Mouse (Mus musculus): Measurements from ENCODE around the gene Kank4.
"Not testable (repeated sequence)": the region's sequence is repeated elsewhere in the genome, so short reads cannot be mapped to it uniquely, and the experiment has no call there.

Gene Kank4

DNA sequence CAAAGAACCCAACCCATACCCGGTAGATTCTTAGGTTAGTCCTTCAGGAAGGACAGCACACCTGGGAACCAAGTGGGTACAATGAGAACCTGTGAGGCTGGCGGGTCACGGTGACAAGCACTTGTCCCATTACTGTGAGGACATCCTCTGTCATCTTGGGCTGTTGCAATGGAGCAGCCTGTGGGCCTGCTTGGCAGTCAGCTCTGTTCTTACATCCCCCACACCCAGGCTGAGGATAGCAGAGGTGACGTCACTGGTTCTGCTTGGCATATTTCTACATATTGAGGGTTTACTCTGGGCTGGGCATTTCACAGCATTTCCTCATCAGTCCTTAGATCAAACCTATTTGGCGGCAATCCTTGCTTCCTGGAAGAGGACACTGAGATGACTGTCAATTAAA, 43.6 kb downstream of the Kank4 start:
- no peak for DNase-seq

DNA sequence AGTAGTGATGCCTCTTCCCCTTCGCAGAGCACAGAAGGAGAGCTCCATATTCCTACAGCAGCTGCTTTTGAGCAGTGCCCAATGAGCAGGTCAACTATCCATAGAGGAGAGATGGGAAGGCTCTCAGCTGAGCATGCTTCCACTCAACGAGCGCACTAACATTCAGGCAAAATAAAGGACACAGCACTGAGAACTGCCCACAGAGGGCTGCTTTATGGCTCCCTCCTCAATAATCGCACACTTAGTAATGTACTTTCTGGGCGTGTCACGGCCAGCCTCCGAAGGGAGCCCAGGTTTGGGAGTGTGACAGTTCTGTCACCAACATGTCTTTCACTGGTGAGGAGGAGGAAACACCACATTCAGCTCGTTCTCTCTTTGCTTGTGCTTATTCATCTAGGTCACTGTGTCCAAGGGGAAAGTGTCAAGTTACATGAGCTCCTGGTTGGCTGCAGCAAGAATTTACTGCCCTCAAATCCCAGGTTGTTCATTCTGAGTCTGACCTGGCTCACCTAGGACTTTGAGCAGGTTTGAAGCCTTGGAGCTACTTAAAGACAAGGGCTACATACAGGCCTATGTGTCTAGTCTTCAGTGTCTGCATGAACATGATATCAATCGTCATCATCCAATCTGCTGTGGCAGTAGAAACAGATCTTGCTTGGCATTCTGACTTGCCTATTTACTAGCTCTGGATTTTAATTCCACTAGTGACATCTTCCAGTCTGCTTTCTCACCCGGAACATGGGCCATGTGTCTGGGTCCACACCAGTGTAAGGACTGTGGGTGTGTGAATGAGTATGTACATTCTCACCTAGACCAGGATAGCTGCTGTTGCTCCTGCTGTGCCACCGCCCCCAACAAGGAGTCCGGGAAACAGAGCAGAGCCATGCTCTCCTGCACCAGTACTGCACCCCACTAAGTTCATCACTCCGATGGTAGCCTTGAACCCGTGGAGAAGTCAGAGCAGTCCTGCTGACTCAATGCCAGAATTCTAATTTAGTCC, 49.9 kb downstream of the Kank4 start:
- no peak for DNase-seq

DNA sequence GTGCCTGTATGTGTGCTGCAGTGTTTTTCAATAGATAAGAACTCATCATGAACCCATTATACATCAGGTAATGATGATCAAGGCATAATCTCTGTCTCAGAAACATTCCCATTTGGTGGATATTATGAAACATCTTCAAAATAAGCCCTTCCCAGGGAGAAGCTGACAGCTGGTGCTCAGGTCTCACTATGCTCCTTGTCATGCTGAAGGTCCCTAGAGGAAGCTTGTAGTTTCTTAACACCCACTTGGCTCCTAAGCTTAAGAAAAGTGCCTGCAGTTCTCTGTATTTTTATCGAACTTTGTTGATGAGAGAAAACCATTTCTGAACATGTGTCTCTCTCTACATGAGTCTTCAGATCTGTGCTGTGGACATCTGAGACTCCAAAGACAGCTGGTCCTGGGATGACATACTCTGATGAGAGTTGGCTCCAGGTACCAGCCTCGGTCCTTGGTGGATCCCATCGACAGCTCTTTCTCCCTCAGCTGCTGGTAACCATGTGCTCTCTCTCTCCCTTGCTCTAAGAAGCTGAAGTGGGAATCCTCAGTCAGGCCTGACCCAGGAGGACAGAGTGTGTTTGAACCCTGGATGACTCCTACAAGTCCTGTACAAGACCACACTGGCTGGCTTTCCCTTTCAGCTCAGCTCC, 58.3 kb downstream of the Kank4 start:
- no peak for DNase-seq

DNA sequence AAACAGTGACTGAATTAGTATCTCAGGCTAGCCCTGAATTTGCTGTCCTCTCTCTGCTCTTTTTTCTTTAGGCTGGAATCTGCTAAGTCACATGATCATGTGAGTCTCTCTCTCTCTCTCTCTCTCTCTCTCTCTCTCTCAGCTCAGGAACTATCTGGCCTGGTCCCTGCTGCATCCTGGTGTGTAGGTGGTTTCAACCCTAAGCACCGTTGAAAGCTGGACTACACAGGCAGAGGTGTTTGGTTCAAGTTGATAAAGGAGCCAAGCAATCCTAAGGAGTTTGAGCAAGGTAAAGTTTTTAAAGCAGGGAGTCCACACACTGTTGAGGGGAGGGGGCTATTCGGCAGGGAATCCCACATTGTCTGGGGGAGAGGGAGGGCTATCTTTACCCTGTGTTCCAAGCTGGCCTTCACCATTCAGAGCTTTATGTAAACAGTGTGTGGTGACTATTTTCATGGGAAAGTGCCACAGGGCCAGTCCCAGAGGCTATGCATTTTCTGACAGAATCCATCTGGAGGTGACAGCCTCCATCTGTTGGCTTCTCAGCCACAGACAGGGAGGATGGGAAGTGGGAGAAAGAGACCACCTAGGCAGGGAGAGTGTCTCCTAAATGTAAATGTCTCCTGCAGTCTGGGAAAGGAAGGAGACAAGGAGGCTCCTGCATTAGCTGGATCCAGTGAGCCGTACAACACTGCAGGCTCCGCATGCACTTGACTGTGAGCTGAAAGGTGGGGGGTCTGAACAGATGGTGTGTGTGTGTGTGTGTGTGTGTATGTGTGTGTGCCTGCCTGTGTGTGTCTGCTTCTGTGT, 59.1 kb downstream of the Kank4 start:
- peak; percentile 32 to 50 for DNase-seq

DNA sequence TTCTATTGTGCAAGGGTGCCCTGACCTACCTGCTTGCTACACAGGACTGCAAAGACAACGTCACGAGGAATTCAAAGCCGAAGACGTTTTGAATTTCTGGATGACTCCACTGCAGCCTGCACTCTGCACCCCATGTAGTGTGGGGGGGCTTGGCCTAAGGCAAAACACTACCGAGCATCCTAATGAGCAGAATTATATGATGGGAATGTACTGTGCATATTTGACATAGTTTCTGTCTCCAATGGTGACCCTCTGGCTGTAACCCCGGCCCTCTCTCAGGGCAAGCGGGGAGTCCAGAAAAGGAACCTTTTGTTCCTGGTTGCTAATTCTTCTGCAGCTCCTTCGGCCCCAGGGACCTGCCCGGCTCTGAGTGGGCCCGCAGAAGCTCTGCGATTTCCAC, 61.2 kb downstream of the Kank4 start:
- DNase-seq, result no peak

DNA sequence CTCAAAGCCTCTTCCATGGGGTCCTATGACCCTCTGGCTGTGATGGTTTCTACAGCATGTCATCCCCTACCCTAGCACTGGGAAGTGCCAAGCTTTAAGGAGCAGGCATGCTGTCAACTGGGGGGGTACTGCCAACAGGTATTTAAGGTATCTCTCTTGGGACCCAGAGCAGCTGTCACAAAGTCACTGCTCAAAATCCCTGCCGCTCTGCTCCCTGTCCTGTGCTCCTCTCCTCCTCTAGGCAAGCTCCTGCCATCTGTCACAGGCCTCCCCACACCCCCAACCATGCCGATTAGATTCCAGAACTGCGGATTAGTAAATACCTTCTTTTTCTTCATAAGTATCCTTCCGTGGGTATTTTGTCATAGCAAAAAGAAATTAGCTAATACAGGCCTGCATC, 62.9 kb downstream of the Kank4 start:
- no peak for DNase-seq

DNA sequence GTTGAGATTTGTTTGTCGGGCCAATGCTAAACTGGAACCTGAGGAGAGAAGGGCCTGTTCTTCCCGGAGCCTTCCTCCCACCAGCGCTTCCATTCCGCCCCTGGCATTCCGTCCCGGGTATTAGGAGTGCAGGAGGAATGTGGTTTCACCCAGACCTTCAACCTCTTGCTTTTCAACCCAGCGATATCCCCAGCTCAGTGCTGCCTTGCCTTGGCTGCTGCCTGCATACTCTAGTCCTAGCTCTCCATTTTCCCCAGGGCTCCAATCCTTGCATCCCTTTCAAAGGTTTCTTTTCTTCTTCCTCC, 73.5 kb downstream of the Kank4 start:
- peak in 1 of 2 experiments; percentile 23 for DNase-seq

DNA sequence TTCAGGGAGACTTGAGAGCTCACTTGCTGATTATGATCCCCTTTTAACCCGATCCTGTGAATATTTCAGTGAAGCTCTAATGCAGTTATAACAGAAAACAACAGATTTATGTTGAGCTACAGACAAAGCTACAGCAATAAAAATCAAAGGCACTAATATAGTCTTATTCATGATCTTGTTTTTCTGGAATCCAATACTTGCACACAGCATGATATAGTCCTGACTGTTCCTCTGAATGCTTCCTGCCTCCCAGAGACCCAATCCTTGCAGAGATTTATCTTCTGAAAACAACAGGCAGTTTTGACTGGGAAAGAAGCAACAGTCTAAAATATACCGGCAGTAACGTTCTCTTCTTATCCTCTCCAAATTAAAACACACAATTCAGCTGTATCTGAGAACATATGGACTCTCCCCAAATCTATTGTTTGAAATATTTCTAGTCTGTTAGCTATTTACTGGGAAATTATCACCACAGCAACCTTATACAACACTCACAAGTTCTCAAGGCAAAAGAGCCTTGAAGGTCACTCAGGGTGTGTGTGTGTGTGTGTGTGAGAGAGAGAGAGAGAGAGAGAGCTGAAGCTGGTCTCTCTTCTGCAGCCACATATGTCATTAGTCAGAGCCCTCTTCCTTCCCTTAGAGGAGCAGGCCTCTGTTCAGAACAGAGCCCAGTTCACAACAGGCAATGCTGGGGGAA, 74.0 kb downstream of the Kank4 start:
- no peak for DNase-seq

DNA sequence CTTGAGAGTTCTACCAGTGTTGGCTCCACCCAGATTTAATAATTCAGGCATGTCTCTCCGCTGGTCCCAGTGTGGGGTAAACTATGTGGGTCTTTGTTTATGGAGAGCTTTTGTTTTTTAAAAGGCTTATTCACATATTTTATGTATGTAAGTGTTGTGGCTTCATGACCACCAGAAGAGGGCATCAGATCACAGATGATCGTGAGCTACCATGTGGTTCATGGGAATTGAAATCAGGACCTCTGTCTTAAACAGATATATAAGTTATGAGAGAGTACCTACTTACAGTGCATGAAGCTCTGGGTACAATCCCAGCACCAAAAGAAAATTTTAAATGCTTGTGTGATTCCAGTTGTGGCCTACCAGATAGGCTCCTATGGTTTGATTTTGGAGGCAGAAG, 77.6 kb downstream of the Kank4 start:
- DNase-seq, result peak in 1 of 2 experiments; percentile 10

DNA sequence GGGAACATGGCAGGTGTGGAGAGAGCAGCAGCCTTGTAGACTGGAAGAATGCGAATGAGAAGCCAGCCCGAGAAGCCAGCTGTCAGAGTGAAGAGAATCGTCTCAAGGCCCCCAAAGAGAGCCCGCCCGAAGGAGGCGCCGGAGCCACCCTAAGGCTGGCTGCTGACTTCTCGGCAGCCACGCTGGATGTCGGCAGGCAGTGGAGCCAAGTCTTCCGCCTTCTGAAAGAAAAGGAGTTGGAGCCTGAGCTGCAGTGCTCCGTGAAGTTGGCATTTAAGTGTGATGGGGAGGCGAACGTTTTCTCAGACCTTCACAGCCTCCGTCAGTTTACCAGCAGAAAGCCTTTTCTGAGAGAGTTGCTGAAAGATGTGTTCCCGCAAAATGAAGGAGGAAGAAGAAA, 83.7 kb downstream of the Kank4 start:
- DNase-seq, result no peak

DNA sequence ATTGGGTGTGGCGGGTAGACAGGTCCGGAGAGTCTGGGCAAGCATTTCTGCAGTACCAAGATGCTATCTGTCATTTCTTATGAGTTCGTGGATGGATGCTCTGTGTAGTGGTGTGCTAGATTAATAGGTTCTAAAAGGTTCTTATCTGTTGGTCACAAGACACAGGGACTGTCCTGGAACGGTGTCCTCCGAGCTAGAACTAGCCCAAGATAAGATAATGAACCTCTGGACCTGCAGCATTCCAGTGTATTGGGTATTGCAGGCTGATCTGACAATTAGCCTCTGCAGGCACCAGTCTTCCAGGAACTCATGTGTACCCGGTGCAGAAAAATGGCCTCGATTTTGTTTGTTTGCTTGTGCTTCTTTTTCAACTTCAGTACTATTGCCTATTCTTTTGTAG, 88.6 kb downstream of the Kank4 start:
- DNase-seq, result no peak

DNA sequence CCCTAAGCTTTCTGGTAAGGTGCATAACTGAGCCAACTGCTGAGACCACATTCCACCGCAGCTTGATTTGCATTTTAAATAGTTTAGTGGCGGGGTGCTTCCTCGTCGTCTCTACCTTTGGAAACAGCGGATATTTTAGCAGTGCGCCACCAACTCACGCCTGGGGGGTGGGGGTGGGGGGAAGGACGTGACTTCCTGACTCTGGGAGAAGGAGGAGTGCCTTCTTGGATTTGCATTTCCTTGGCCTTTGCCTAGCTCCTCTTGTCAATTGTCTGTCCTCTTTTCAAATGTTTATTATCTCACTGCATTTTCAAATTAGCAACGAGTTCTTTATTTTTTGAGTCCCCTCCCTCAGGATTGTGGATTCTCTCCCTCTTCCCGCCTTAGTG, 89.4 kb downstream of the Kank4 start:
- DNase-seq, result no peak

DNA sequence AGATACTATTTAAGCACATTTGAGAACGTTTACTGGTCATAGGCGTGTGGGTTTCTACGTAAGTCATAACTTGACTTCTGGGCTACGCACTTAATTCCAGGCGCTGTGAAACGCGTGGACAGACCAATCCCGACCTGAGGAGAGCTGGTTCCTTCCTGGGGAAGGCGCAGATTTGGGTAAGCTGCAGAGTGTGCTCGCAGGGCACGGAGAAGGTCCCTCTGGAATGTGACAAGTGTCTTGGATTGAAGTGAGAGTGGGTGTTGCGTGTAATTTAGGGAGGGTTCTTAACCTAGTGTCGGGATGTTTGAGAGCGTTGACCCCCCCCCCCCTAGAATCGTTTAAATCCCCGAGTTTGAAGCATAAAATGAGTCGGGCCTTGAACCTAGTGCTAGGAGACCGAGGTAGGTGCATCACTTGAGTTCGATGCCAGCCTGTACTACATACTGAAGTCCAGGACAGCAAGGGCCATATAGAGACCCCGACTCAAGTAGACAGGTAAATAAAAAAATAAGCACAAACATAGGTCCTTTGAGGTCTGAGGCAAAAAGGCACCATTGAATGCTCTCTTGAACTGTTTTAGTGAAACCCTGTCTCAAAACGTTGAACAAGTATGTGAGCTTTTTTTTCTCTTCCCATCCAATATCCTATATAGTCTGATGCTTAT, 89.9 kb downstream of the Kank4 start:
- no peak for DNase-seq

DNA sequence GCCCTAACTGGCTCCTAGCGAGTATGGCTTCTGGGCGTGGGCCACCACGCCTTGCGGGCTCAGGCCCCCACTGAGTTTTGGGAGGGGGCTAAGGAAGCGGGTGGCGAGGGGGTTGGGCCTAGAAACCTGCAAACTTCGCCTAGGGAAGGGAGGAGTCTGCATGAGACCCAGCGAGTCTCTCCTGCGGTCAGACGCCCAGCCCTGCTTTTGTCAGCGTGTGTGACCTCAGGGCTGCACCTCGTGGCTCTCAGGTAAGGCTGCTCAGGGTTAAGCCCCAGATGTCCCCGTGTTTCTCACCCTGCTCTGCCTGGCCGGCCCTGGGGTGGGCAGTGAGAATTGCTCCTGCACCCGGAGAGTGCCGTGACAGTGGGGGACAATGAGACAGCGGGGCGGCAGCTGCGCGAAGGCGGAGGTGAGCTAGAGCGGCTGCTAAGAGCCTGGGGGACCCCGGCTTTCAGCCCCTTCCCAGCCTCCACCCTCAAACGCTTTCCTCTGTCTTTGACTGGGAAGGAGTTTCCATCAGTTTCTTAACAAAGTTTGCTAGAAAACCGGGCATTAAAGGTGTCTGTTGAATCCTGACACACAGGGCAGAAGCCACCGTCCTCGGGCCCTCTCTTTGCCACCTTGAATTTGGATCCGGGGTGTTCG, 90.6 kb downstream of the Kank4 start, which contains the start of gene L1td1:
TSS of gene L1td1 (plus strand) at position 145 of the 648 bp plus-strand sequence.
- no peak for DNase-seq

DNA sequence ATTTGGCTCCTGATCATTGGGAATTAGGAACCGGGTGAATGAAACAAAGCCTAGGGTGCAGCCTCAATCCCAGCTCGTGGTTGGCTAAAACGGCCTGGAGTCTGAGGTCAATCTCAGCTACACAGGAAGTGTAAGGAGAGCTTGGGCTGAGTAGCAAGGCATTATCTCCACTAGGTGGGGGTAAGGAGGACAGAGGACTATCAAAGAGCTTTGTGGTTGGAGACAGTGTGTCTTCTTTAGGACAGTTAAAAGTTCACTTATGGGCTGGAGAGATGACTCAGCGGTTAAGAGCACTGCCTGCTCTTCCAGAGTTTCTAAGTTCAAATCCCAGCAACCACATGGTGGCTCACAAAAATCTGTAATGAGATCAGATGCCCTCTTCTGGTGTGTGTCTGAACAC, 91.9 kb downstream of the Kank4 start:
- no peak for DNase-seq

DNA sequence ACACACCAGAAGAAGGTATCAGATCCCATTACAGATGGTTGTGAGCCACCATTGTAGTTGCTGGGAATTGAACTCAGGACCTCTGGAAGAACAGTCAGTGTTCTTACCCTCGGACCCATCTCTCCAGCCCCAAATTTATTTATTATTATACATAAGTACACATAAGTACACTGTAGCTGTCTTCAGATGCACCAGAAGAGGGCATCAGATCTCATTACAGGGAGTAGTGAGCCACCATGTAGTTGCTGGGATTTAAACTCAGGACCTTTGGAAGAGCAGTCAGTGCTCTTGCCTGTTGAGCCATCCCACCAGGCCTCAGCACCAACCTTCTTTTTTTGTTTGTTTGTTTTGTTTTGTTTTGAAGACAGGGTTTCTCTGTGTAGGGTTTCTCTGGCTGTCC, 92.7 kb downstream of the Kank4 start:
- DNase-seq, result not testable (repeated sequence)

DNA sequence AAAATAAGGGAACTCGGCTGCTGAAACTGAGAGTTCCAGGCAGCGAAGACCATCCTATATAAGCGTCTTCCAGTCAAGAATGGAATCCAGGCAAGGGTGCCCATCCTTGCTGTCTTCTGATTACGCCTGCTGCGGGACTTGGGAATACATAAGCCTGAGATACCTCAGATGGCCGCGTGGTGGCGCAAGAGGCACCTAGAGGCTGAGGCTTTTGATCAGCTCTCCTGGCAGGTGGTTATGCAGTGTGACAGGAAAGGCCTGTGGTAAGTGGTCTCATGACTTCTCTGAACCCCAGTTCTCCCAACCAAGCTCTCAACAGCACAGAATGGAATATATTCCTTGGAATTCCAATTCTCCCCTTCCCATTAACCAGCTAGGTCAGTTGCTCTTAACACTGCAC, 94.9 kb downstream of the Kank4 start:
- peak; percentile 40 to 55 for DNase-seq

DNA sequence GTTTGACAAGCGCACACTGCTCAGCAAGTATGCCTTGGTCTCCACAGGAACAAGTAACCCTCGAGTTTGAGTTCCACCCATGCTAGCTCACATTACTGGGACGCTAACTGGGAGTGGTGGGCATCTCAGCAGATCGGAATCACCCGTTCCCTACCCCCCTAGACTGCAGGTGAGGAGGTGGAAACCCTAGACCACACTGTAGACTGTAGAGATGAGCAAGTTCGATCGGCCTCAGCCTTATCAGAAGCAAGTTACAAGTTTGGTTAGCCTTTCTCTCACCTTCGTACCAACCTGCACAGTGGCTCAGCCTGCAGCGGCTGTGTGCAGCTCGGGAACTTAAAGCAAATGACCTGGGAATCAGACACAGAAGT, 98.8 kb downstream of the Kank4 start:
- no peak for DNase-seq

DNA sequence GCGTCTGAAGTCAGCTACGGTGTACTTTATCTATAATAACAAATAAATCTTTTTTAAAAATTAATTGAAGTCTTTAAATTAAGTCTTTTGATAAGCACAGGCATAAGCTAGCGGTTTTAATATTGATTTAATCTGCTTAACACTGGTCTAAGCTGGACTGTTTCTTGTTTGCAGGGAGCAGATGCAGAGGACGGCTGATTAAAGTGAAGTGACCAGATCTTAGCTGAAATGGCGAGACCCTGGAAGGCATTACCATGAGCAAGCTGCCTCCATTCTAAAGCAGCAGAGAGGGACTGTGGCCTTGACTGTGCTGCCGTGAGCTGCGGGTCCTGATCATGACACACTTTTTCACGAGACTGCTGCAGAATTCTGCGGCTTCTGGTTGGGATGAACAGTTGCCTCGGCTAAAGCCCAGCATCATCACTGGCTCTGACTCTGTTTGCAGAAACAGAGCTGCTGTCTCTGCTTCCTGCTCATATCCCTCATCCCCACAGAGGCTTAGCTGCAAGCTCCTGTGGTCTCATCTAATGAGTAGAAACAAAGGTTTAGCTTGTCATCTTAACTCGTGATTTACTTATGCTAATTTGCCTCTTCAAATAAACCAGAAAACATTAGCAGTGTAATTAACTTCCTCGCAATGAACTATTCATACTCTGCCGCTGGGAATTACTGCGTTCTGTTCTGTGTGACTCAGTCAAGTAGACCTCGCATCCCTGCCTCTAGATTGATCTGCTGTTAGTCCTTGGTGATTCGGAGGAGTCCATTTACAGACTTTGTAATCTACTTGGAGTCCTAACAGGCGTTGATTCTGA, 99.4 kb downstream of the Kank4 start:
- DNase-seq, result no peak

DNA sequence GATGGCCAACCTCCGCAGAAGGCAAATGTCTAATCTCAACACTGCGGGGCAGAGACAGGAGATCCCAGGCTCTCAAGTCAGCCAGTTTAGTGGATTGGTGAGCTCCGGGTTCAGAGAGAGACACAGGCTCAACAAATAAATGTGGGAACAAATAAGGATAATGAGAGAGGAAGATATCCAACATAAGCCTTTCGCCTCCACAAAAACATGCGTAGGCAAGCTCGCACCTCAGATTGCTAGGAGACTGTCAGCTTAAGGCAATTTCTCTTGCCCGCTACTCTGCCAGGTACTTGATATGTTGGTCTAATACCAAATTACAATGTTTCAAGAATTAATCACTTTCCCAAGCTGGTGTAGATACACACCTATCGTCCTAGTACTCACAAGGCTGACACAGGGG, 106.4 kb downstream of the Kank4 start:
- no peak for DNase-seq

Measured in lung, postnatal 4 days (tissue).